Mouse (Mus musculus) myocyte (in vitro differentiated cells): Measurements from ENCODE around the gene Letm1. TPM values are rescaled to one million over a fixed set of nuclear protein-coding genes. Genes with fewer than 3 reads are reported as not detected.

Source experiments
- H3K27me3 ChIP-seq: one replicate; pipeline ENCODE4 v1.6.1; 2011; ENCODE audit not compliant: control insufficient read depth, insufficient read depth, insufficient read length
- H3K36me3 ChIP-seq: one replicate; pipeline ENCODE4 v1.6.1; 2011; ENCODE audit not compliant: control insufficient read depth, insufficient read depth
- H3K4me2 ChIP-seq: one replicate; pipeline ENCODE4 v1.6.1; 2011; ENCODE audit warnings: low read depth, control low read depth
- H3K4me3 ChIP-seq: one replicate; pipeline ENCODE4 v1.5.1; 2011; ENCODE audit warnings: mild to moderate bottlenecking, control low read depth, moderate library complexity
- H3K79me2 ChIP-seq: one replicate; pipeline ENCODE4 v1.6.1; 2011; ENCODE audit not compliant: control insufficient read depth, insufficient read depth
- H3ac ChIP-seq: one replicate; pipeline ENCODE4 v1.6.1; 2011; ENCODE audit not compliant: control insufficient read depth, insufficient read length
- CEBPB ChIP-seq: IDR thresholded peaks from 2 replicates; pipeline ENCODE4 v1.6.1; 2011; ENCODE audit warnings: mild to moderate bottlenecking, moderate library complexity; ENCODE audit not compliant: poor library complexity, insufficient read depth, severe bottlenecking
- E2F4 ChIP-seq: IDR thresholded peaks from one replicate; pipeline ENCODE4 v1.6.1; 2011; ENCODE audit warnings: mild to moderate bottlenecking, control low read depth, moderate library complexity; ENCODE audit not compliant: insufficient read depth
- MAX ChIP-seq: IDR thresholded peaks from one replicate; pipeline ENCODE4 v1.6.1; 2011; ENCODE audit warnings: low read depth, mild to moderate bottlenecking, control low read depth
- MYOD1 ChIP-seq, 3 experiments: IDR thresholded peaks; one replicate each; pipeline ENCODE4 v1.6.1; 2011; ENCODE audit warnings: control low read depth in 2 of 3, low read depth in 2 of 3, mild to moderate bottlenecking in 2 of 3, moderate library complexity in 1 of 3; ENCODE audit not compliant: insufficient read length in 2 of 3, control insufficient read depth in 1 of 3
- MYOG ChIP-seq, 3 experiments: IDR thresholded peaks; one replicate each; pipeline ENCODE4 v1.6.1; 2011; ENCODE audit warnings: control low read depth in 2 of 3, low read depth in 2 of 3, mild to moderate bottlenecking in 2 of 3; ENCODE audit not compliant: insufficient read length in 2 of 3, control insufficient read depth in 1 of 3, insufficient read depth in 1 of 3
- POLR2A ChIP-seq: IDR thresholded peaks from one replicate; pipeline ENCODE4 v1.6.1; 2011; ENCODE audit warnings: low read depth, mild to moderate bottlenecking, control low read depth, moderate library complexity; ENCODE audit not compliant: insufficient read length
- POLR2AphosphoS2 ChIP-seq: IDR thresholded peaks from one replicate; pipeline ENCODE4 v1.6.1; 2011; ENCODE audit warnings: low read depth, control low read depth; ENCODE audit not compliant: insufficient read length
- REST ChIP-seq: IDR thresholded peaks from one replicate; pipeline ENCODE4 v1.6.1; 2011; ENCODE audit warnings: mild to moderate bottlenecking, control low read depth, moderate library complexity; ENCODE audit not compliant: insufficient read depth, insufficient read length
- SRF ChIP-seq: IDR thresholded peaks from one replicate; pipeline ENCODE4 v1.6.1; 2011; ENCODE audit warnings: low read depth; ENCODE audit not compliant: control insufficient read depth, insufficient read length
- TCF12 ChIP-seq: IDR thresholded peaks from one replicate; pipeline ENCODE4 v1.6.1; 2011; ENCODE audit warnings: mild to moderate bottlenecking, control low read depth; ENCODE audit not compliant: poor library complexity, insufficient read depth, severe bottlenecking
- TCF3 ChIP-seq: IDR thresholded peaks from one replicate; pipeline ENCODE4 v1.6.1; 2011; ENCODE audit warnings: low read depth, control low read depth; ENCODE audit not compliant: insufficient read length
- USF1 ChIP-seq: IDR thresholded peaks from one replicate; pipeline ENCODE4 v1.6.1; 2011; ENCODE audit warnings: low read depth, mild to moderate bottlenecking, control low read depth, moderate library complexity
- polyA plus RNA-seq: library from polyadenylated mRNA; unstranded; fragments of >200 nt; fragmentation: generic; extraction: Trizol; gene quantifications from one replicate; pipeline ENCODE4 v1.2.1, GENCODE M21; 2012; ENCODE audit warnings: missing spikeins

The Letm1 gene
- polyA plus RNA-seq, 1 experiment, result 29.2 TPM

GRCm38 (mm10) chr5:33730516-33730915 is 52.1 kb downstream of the Letm1 start:
- no peaks in the 10 kb centered on the region for H3K79me2 ChIP-seq
- H3K27me3 ChIP-seq, result peaks cover 10% of the 10 kb centered on the region
- H3ac ChIP-seq, result no peak overlapping the region
- H3K4me3 ChIP-seq, result no peak overlapping the region
- H3K36me3 ChIP-seq, result no peaks in the 10 kb centered on the region
- no peak for TF ChIP-seq TCF12
- TF ChIP-seq E2F4, result no peak
- TF ChIP-seq POLR2A, result no peak
- H3K4me2 ChIP-seq, result no peak overlapping the region

GRCm38 (mm10) chr5:33728841-33729240 is 53.8 kb downstream of the Letm1 start:
- Histone ChIP-seq H3K27me3 (peaks cover 14% of the 10 kb centered on the region), H3K4me3 (no peak overlapping the region), H3K4me2 (no peak overlapping the region), H3ac (no peak overlapping the region), H3K79me2 (no peaks in the 10 kb centered on the region), H3K36me3 (no peaks in the 10 kb centered on the region)
- TF ChIP-seq TCF12, result no peak
- no peak for TF ChIP-seq E2F4
- no peak for TF ChIP-seq USF1
- TF ChIP-seq POLR2AphosphoS2, result no peak
- no peak for TF ChIP-seq CEBPB
- TF ChIP-seq TCF3, result no peak
- TF ChIP-seq SRF, result no peak
- no peak for TF ChIP-seq REST
- TF ChIP-seq MYOD1 (IDR thresholded peaks at IDR 0.05; ENCODE audit: control insufficient read depth in 1 of 3, insufficient read length in 2 of 3, low read depth in 2 of 3), result no peak
- no peak for TF ChIP-seq MYOG (IDR thresholded peaks at IDR 0.05; ENCODE audit: control insufficient read depth in 1 of 3, insufficient read depth in 1 of 3, insufficient read length in 2 of 3, low read depth in 2 of 3)
- no peak for TF ChIP-seq MAX
- no peak for TF ChIP-seq POLR2A

GRCm38 (mm10) chr5:33726891-33727290 is 55.7 kb downstream of the Letm1 start:
- TF ChIP-seq MYOG (IDR thresholded peaks at IDR 0.05; ENCODE audit: control insufficient read depth in 1 of 3, insufficient read depth in 1 of 3, insufficient read length in 2 of 3, low read depth in 2 of 3), result no peak
- TF ChIP-seq REST, result no peak
- no peak for TF ChIP-seq E2F4
- no peak for TF ChIP-seq CEBPB
- no peak for TF ChIP-seq USF1
- Histone ChIP-seq H3K4me3 (no peak overlapping the region), H3K4me2 (no peak overlapping the region), H3K79me2 (no peaks in the 10 kb centered on the region), H3K36me3 (no peaks in the 10 kb centered on the region), H3ac (no peak overlapping the region), H3K27me3 (peaks cover 30% of the 10 kb centered on the region)

- Histone ChIP-seq H3ac (no peak overlapping the region), H3K4me2 (no peak overlapping the region), H3K27me3 (peaks cover 30% of the 10 kb centered on the region), H3K36me3 (no peaks in the 10 kb centered on the region), H3K79me2 (no peaks in the 10 kb centered on the region), H3K4me3 (no peak overlapping the region)
- TF ChIP-seq TCF12 (no peak), MYOD1 (IDR thresholded peaks at IDR 0.05; ENCODE audit: control insufficient read depth in 1 of 3, insufficient read length in 2 of 3, low read depth in 2 of 3) (no peak), SRF (no peak), USF1 (no peak), POLR2A (no peak), POLR2AphosphoS2 (no peak), MAX (no peak), MYOG (IDR thresholded peaks at IDR 0.05; ENCODE audit: control insufficient read depth in 1 of 3, insufficient read depth in 1 of 3, insufficient read length in 2 of 3, low read depth in 2 of 3) (no peak), E2F4 (no peak), REST (no peak), CEBPB (no peak), TCF3 (no peak)
These were observed 56.5 kb downstream of the Letm1 start for GRCm38 (mm10) chr5:33726081-33726647.

- Histone ChIP-seq H3K27me3 (peaks cover 30% of the 10 kb centered on the region), H3K4me3 (no peak overlapping the region)
These were observed 58.8 kb downstream of the Letm1 start for GRCm38 (mm10) chr5:33723641-33724465.

More at GRCm38 (mm10) chr5:33723641-33724465, 58.8 kb downstream of the Letm1 start:
- Histone ChIP-seq H3K36me3 (no peaks in the 10 kb centered on the region), H3K79me2 (no peaks in the 10 kb centered on the region), H3ac (no peak overlapping the region), H3K4me2 (no peak overlapping the region)
- TF ChIP-seq CEBPB, result no peak
